Mouse (Mus musculus) limb, embryonic 11.5 days (tissue): Measurements from ENCODE around the gene Fgfr2. TPM values are rescaled to one million over a fixed set of nuclear protein-coding genes. Genes with fewer than 3 reads are reported as not detected.

Experiments used
- ATAC-seq: fragments of 200-750 bp; cut with Nextera tagmentation; 2 replicates; pipeline ENCODE4 v1.8.0; 2017; ENCODE audit warnings: low read depth; ENCODE audit not compliant: insufficient number of reproducible peaks, low FRiP score, low TSS enrichment
- DNase-seq: peaks from one replicate; pipeline ENCODE4 v3.0.0-alpha.2; 2015; ENCODE audit warnings: low spot score
- H3K27ac ChIP-seq: fragments of 300-500 bp; sonication (generic); replicated peaks from 2 replicates; pipeline ENCODE4 v1.5.1; 2014; ENCODE audit warnings: low read depth, mild to moderate bottlenecking, low read length
- H3K27me3 ChIP-seq: fragments of 300-500 bp; sonication (generic); 2 replicates; pipeline ENCODE4 v1.6.1; 2014; ENCODE audit warnings: mild to moderate bottlenecking, low read length, mixed read lengths; ENCODE audit not compliant: control insufficient read depth, insufficient read depth
- H3K36me3 ChIP-seq: fragments of 300-500 bp; sonication (generic); 2 replicates; pipeline ENCODE4 v1.6.1; 2014; ENCODE audit warnings: mild to moderate bottlenecking, low read length, moderate library complexity, mixed read lengths; ENCODE audit not compliant: control insufficient read depth, insufficient read depth
- H3K4me1 ChIP-seq: fragments of 300-500 bp; sonication (generic); 2 replicates; pipeline ENCODE4 v1.6.1; 2014; ENCODE audit warnings: low read length, mixed read lengths; ENCODE audit not compliant: control insufficient read depth, insufficient read depth
- H3K4me2 ChIP-seq: fragments of 300-500 bp; sonication (generic); 2 replicates; pipeline ENCODE4 v1.6.1; 2014; ENCODE audit warnings: low read depth, mild to moderate bottlenecking, moderate library complexity; ENCODE audit not compliant: severe bottlenecking
- H3K4me3 ChIP-seq: fragments of 300-500 bp; sonication (generic); 2 replicates; pipeline ENCODE4 v1.5.1; 2014; ENCODE audit warnings: low read depth, low read length
- H3K9ac ChIP-seq: fragments of 300-500 bp; sonication (generic); 2 replicates; pipeline ENCODE4 v1.6.1; 2014; ENCODE audit warnings: mild to moderate bottlenecking, low read length
- H3K9me3 ChIP-seq: fragments of 300-500 bp; sonication (generic); 2 replicates; pipeline ENCODE4 v1.6.1; 2016; ENCODE audit warnings: low read length; ENCODE audit not compliant: control insufficient read depth
- WGBS: fragments of 180-500 bp; shearing (Covaris S2); extraction: QIAGEN DNeasy Blood & Tissue Kit; methylation state at CpG from one replicate; pipeline ENCODE4 v1.1.7; 2014; 5-methylcytosine and 5-hydroxymethylcytosine counted together
- polyA plus RNA-seq: library from polyadenylated mRNA; unstranded; fragments of >200 nt; fragmentation: Nextera tagmentation; extraction: Ambion mirVana; gene quantifications from 2 replicates; pipeline ENCODE4 v1.2.1, GENCODE M21; 2014

The Fgfr2 gene
- polyA plus RNA-seq, 1 experiment from 2014 or later: 60.1 TPM

- no peak overlapping the region for H3K27ac ChIP-seq
- no peak overlapping the region for H3K9ac ChIP-seq
- H3K9me3 ChIP-seq: no peaks in the 10 kb centered on the region
- no peak overlapping the region for H3K4me2 ChIP-seq
- H3K4me1 ChIP-seq: 0 out of 2 replicates have a peak, but pooled peaks cover 2% of the 10 kb centered on the region
- no peaks in the 10 kb centered on the region for H3K27me3 ChIP-seq
- no peaks in the 10 kb centered on the region for H3K36me3 ChIP-seq
- H3K4me3 ChIP-seq: no peak overlapping the region
- 90% methylated on average over 4 of the region's 4 CpGs for WGBS
- no peak for ATAC-seq
- no peak for DNase-seq
Measured at GRCm38 (mm10) chr7:132787496-132788190, 335.5 kb downstream of the Fgfr2 start.

DNA sequence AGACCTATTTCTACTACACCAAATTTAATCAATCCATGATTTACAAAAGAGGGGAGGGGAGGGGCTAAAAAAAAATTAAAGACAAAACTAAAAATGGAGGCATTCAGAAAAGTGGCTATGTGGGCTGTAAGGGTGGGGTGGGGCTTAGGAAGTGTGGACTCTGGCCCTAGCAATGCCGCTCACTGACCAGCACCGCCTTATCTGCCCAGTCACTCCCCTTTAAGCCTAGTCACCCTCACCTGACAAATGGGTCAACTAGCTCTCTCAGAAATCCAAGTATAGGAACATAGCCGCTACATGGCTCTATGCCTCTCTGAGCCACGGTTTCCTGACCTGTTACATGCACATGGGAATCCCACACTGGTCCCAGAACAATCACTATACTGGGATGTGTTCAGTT is 336.1 kb downstream of the Fgfr2 start:
- Histone ChIP-seq H3K4me1 (0 out of 2 replicates have a peak, but pooled peaks cover 5% of the 10 kb centered on the region), H3K36me3 (no peaks in the 10 kb centered on the region), H3K27ac (no peak overlapping the region), H3K9me3 (no peaks in the 10 kb centered on the region), H3K27me3 (no peaks in the 10 kb centered on the region), H3K4me2 (no peak overlapping the region), H3K9ac (no peak overlapping the region), H3K4me3 (no peak overlapping the region)
- DNase-seq: no peak
- no peak for ATAC-seq
- WGBS: 91% methylated on average over 4 of the region's 4 CpGs

DNA sequence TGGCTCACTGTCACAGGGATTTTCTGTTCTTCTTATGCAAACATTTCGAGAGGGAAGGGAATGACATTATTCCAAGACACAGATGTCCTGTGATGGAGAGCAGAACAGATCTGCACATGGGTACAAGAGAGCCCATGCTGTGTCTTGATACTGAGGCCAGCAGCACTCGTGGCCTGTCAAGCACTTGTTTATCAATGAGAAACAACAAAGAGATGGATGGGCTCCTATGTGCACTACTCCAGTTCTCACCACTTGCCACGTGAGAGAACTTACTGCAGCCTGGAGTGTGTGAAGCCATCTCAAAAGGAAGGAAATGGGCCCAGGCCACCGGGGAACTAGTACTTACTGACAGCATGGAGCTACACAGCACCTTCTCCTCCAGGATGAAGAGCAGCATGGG is 336.6 kb downstream of the Fgfr2 start:
- H3K36me3 ChIP-seq: no peaks in the 10 kb centered on the region
- no peaks in the 10 kb centered on the region for H3K27me3 ChIP-seq
- WGBS: 55% methylated on average over 4 of the region's 4 CpGs
- no peaks in the 10 kb centered on the region for H3K9me3 ChIP-seq
- no peak overlapping the region for H3K4me3 ChIP-seq
- H3K9ac ChIP-seq: no peak overlapping the region
- no peak overlapping the region for H3K4me2 ChIP-seq
- H3K27ac ChIP-seq: no peak overlapping the region
- peaks cover 9% of the 10 kb centered on the region for H3K4me1 ChIP-seq
- ATAC-seq: no peak
- no peak for DNase-seq

GRCm38 (mm10) chr7:132786011-132786410 is 337.1 kb downstream of the Fgfr2 start:
- WGBS: 73% methylated on average over 7 of the region's 7 CpGs
- H3K4me1 ChIP-seq: peaks cover 14% of the 10 kb centered on the region
- no peak overlapping the region for H3K4me3 ChIP-seq
- H3K36me3 ChIP-seq: no peaks in the 10 kb centered on the region
- no peaks in the 10 kb centered on the region for H3K9me3 ChIP-seq
- no peak overlapping the region for H3K9ac ChIP-seq
- no peak for DNase-seq
- H3K27ac ChIP-seq: no peak overlapping the region
- H3K4me2 ChIP-seq: no peak overlapping the region
- H3K27me3 ChIP-seq: no peaks in the 10 kb centered on the region
- no peak for ATAC-seq

- DNase-seq: no peak
- H3K9ac ChIP-seq: no peak overlapping the region
- H3K4me1 ChIP-seq: peaks cover 22% of the 10 kb centered on the region
- H3K36me3 ChIP-seq: no peaks in the 10 kb centered on the region
- H3K27ac ChIP-seq: no peak overlapping the region
- 85% methylated on average over 5 of the region's 5 CpGs for WGBS
- no peaks in the 10 kb centered on the region for H3K27me3 ChIP-seq
- H3K4me2 ChIP-seq: no peak overlapping the region
- no peaks in the 10 kb centered on the region for H3K9me3 ChIP-seq
- H3K4me3 ChIP-seq: no peak overlapping the region
- no peak for ATAC-seq
Measured at GRCm38 (mm10) chr7:132784101-132784500, 339.0 kb downstream of the Fgfr2 start.

DNA sequence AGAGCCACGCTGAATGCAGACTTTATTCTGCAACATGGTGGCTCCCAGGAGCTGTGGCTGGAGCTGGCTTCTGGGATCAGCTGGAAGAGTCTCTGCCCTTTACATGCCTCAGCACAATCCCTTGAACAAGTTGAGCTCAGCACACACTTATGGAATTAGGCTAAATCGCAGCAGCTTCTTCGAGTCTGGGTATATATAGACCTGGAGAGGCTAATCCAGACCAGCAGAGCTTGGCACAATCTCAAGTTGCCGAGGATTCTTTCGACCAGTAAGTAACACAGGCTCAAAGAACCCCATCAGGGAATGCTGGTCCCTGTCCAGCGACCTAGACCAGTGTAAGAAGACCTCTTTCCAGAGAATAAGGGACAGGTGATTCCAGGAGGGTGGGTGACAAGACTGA is 341.3 kb downstream of the Fgfr2 start:
- DNase-seq (no peak), ATAC-seq (no peak)
- H3K4me2 ChIP-seq: no peak overlapping the region; the same call in 1 of the 2 replicates
- no peak overlapping the region for H3K4me3 ChIP-seq
- H3K4me1 ChIP-seq: peaks cover 22% of the 10 kb centered on the region
- no peak overlapping the region for H3K27ac ChIP-seq
- WGBS: 61% methylated on average over 6 of the region's 6 CpGs
- H3K36me3 ChIP-seq: peaks cover 2% of the 10 kb centered on the region; the same call in 1 of the 2 replicates
- H3K9ac ChIP-seq: no peak overlapping the region
- no peaks in the 10 kb centered on the region for H3K9me3 ChIP-seq
- no peaks in the 10 kb centered on the region for H3K27me3 ChIP-seq

DNA sequence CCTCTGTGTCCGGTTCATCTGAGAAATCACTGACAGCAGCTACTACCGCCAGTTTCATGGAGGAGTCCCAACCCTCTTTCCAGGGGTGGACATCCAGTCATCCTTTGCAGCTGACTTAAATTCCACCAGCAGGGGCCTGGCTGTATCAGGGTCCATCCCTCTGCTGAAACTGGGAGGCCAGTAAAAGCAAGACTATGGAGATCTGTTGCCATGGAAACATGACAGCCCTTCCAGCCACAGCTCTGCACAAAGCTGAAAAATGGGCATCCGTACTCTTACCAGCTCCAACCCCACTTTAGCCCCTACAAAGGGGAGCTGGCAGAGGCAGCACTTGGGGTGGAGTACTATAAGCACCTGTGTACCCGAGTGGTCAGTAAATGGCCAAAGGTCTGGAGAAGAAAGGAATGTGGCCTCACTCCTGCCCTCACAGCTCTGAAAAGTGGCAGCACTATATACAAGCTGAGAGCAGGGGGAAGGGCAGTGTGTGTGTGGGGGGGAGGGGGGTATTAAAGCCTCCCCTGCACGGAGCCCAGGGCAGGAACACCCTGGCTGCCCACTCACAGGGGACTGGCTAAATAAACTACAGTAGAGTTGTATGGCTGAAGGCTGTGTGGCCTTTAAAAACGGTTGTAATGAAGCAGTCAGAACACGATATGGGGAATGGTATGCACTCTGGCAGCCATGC is 341.9 kb downstream of the Fgfr2 start:
- ATAC-seq: no peak; the same call in 1 of the 2 replicates
- Histone ChIP-seq H3K27me3 (no peaks in the 10 kb centered on the region), H3K9me3 (no peaks in the 10 kb centered on the region), H3K36me3 (peaks cover 5% of the 10 kb centered on the region; the same call in 1 of the 2 replicates), H3K27ac (no peak overlapping the region), H3K4me3 (no peak overlapping the region), H3K4me1 (peaks cover 22% of the 10 kb centered on the region), H3K9ac (no peak overlapping the region), H3K4me2 (peak overlapping the region; percentile 5; the same call in 1 of the 2 replicates)
- 31% methylated on average over 7 of the region's 7 CpGs for WGBS
- DNase-seq: peak; percentile 33

DNA sequence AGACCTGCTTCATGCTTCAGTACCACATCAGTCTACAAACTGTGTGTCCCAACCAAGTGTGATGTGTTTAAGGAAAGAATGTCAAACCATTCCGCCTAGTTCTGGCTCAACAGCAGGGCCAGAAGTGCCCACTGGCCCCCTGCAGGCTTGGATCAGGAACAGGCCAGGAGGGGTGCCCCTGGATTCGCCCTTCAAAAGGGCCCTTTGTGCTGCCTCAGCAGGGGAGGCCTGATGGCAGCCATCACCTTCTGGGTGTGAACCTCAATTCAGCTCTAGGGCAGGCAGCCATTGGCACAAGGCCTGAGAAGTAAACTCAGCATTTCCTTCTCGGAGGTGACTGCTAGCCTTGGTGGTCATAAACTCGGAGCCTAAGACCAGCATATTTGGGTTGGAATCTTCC is 342.5 kb downstream of the Fgfr2 start:
- Histone ChIP-seq H3K4me3 (no peak overlapping the region), H3K27ac (no peak overlapping the region; the same call in 1 of the 2 replicates), H3K4me1 (peaks cover 22% of the 10 kb centered on the region), H3K27me3 (no peaks in the 10 kb centered on the region), H3K36me3 (peaks cover 5% of the 10 kb centered on the region; the same call in 1 of the 2 replicates), H3K9me3 (no peaks in the 10 kb centered on the region), H3K9ac (no peak overlapping the region), H3K4me2 (no peak overlapping the region)
- 48% methylated on average over 4 of the region's 4 CpGs for WGBS
- DNase-seq (peak; percentile 32), ATAC-seq (0 out of 2 replicates have a peak, but pooled peaks have one; percentile 44)
